Mouse (Mus musculus) neural tube, embryonic 11.5 days (tissue): ENCODE data around the gene Zdhhc7. TPM values are rescaled to one million over a fixed set of nuclear protein-coding genes. Genes with fewer than 3 reads are reported as not detected.
A peak's percentile ranks its signal among the peaks of the same experiment; 100 is the strongest.

Source experiments
- ATAC-seq: fragments of 200-750 bp; cut with Nextera tagmentation; 2 replicates; pipeline ENCODE4 v1.8.0; 2017; ENCODE audit warnings: moderate number of reproducible peaks, mild to moderate bottlenecking, moderate TSS enrichment, moderate library complexity; ENCODE audit not compliant: insufficient read depth, low FRiP score, low TSS enrichment
- DNase-seq: peaks from one replicate; pipeline ENCODE4 v3.0.0-alpha.2; 2015; ENCODE audit warnings: low spot score
- H3K27ac ChIP-seq: fragments of 300-500 bp; sonication (generic); 2 replicates; pipeline ENCODE4 v1.5.1; 2014; ENCODE audit warnings: low read depth, mild to moderate bottlenecking, low read length
- H3K27me3 ChIP-seq: fragments of 300-500 bp; sonication (generic); 2 replicates; pipeline ENCODE4 v1.6.1; 2014; ENCODE audit warnings: mild to moderate bottlenecking, low read length, mixed read lengths; ENCODE audit not compliant: control insufficient read depth, insufficient read depth
- H3K36me3 ChIP-seq: fragments of 300-500 bp; sonication (generic); 2 replicates; pipeline ENCODE4 v1.6.1; 2014; ENCODE audit warnings: mild to moderate bottlenecking, low read length, moderate library complexity, mixed read lengths; ENCODE audit not compliant: control insufficient read depth, insufficient read depth
- H3K4me1 ChIP-seq: fragments of 300-500 bp; sonication (generic); 2 replicates; pipeline ENCODE4 v1.6.1; 2014; ENCODE audit warnings: low read length, mixed read lengths; ENCODE audit not compliant: control insufficient read depth, insufficient read depth
- H3K4me2 ChIP-seq: fragments of 300-500 bp; sonication (generic); 2 replicates; pipeline ENCODE4 v1.6.1; 2014; ENCODE audit warnings: low read depth, mild to moderate bottlenecking, moderate library complexity
- H3K4me3 ChIP-seq: fragments of 300-500 bp; sonication (generic); 2 replicates; pipeline ENCODE4 v1.5.1; 2014; ENCODE audit warnings: low read depth, low read length
- H3K9ac ChIP-seq: fragments of 300-500 bp; sonication (generic); 2 replicates; pipeline ENCODE4 v1.6.1; 2014; ENCODE audit warnings: mild to moderate bottlenecking, low read length
- H3K9me3 ChIP-seq: fragments of 300-500 bp; sonication (generic); 2 replicates; pipeline ENCODE4 v1.6.1; 2016; ENCODE audit warnings: low read length; ENCODE audit not compliant: control insufficient read depth
- WGBS: fragments of 180-500 bp; shearing (Covaris S2); extraction: QIAGEN DNeasy Blood & Tissue Kit; methylation state at CpG from one replicate; pipeline ENCODE4 v1.1.7; 2014; 5-methylcytosine and 5-hydroxymethylcytosine counted together
- polyA plus RNA-seq: library from polyadenylated mRNA; unstranded; fragments of >200 nt; fragmentation: Nextera tagmentation; extraction: Ambion mirVana; gene quantifications from 2 replicates; pipeline ENCODE4 v1.2.1, GENCODE M21; 2014

Zdhhc7 gene
- polyA plus RNA-seq, 1 experiment from 2014 or later: 33.9 TPM

DNA sequence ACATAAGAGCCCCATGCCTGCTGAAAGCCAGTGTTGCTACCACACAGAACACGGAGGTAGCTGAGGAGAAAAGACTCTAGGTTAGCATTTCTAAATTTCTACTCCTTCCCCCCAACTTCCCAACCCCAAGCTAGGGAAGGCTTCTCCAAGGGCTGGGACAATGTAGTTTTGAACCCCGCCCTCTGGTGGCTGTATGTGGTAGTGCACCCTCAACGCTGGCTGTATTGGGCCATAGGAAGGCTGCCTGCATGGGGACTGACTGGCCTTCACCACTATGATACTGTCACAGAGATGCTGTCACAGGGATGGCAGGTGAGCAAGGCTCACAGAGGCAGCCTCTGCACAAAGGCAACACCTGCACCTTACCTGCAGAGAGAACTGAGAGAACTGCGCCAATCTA is 29.6 kb downstream of the Zdhhc7 start:
- Histone ChIP-seq H3K36me3 (no peaks in the 10 kb centered on the region), H3K27ac (no peak overlapping the region), H3K4me1 (no peaks in the 10 kb centered on the region), H3K27me3 (no peaks in the 10 kb centered on the region), H3K4me3 (no peak overlapping the region), H3K9me3 (no peaks in the 10 kb centered on the region), H3K9ac (no peak overlapping the region), H3K4me2 (no peak overlapping the region)
- no peak for ATAC-seq
- 25% methylated on average over 4 of the region's 4 CpGs for WGBS
- DNase-seq: peak; percentile 85

DNA sequence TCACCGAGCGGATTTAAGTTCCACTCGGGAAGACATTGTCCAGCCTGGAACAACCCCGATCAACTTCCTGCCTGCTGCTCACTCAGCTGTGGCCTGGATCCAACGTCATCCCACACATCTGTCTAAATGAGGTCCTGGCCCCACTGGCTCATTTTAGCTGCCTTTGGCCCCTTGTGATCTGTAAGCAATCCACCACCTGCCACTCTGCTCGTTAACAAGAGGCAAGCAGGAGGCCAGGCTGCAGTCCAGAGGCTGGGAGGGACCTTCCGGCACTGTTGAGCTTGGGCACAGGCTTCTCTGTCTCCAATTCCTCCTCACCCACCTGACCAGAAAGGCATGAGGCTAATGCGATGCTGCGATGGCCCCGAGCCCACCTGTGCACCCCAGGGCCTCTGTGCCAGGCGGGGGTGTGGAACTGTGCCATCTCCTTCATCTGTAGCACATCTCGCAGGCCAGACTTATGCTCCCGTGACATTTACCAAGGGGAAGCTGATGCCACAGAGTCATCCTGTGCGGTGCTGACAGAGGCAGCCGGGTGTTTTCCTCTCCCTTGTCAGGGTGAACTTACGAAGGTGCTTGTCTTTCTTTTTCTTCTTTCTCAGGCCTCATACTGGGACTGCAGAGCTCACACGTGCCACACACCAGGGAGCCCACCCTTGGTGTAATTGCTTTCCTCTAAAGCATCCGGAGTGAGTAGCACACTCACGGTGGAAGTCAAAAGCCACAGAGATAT is 33.2 kb downstream of the Zdhhc7 start:
- no peak for DNase-seq
- 58% methylated on average over 19 of the region's 19 CpGs for WGBS
- Histone ChIP-seq H3K4me2 (no peak overlapping the region), H3K36me3 (no peaks in the 10 kb centered on the region), H3K4me3 (no peak overlapping the region), H3K9ac (no peak overlapping the region), H3K27me3 (no peaks in the 10 kb centered on the region), H3K27ac (no peak overlapping the region), H3K9me3 (no peaks in the 10 kb centered on the region), H3K4me1 (no peaks in the 10 kb centered on the region)
- ATAC-seq: no peak

DNA sequence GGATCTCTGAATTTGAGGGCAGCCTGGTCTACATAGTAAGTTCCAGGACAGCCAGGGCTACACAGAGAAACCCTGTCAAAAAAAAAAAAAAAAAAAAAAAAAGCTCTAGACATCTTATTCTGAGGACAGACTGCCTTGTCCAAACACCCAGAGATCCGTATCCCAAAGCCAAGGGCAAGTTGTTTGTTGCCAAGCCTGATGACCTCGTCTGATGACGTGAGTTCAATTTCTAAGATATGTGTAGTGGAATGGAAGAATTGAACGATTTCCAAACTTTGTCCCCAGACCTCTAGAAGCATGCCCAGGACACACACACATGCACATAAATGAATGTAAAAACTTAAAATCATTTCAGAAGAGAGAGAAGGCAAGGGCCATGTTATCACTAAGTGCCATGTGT is 35.1 kb downstream of the Zdhhc7 start:
- no peaks in the 10 kb centered on the region for H3K4me1 ChIP-seq
- no peak overlapping the region for H3K27ac ChIP-seq
- H3K9me3 ChIP-seq: no peaks in the 10 kb centered on the region
- 88% methylated on average over 4 of the region's 4 CpGs for WGBS
- no peaks in the 10 kb centered on the region for H3K27me3 ChIP-seq
- no peak overlapping the region for H3K4me2 ChIP-seq
- no peak overlapping the region for H3K9ac ChIP-seq
- no peaks in the 10 kb centered on the region for H3K36me3 ChIP-seq
- ATAC-seq (no peak), DNase-seq (no peak)
- no peak overlapping the region for H3K4me3 ChIP-seq

- ATAC-seq (no peak), DNase-seq (no peak)
- H3K27ac ChIP-seq: no peak overlapping the region
- H3K4me3 ChIP-seq: no peak overlapping the region
- H3K4me2 ChIP-seq: no peak overlapping the region
- H3K9ac ChIP-seq: no peak overlapping the region
- no peaks in the 10 kb centered on the region for H3K27me3 ChIP-seq
- 89% methylated on average over 8 of the region's 8 CpGs for WGBS
- H3K4me1 ChIP-seq: no peaks in the 10 kb centered on the region
- no peaks in the 10 kb centered on the region for H3K9me3 ChIP-seq
- no peaks in the 10 kb centered on the region for H3K36me3 ChIP-seq
These were observed 35.7 kb downstream of the Zdhhc7 start for GRCm38 (mm10) chr8:120065611-120066010.

- no peaks in the 10 kb centered on the region for H3K36me3 ChIP-seq
- no peak overlapping the region for H3K27ac ChIP-seq
- H3K4me2 ChIP-seq: no peak overlapping the region
- DNase-seq: no peak
- no peaks in the 10 kb centered on the region for H3K27me3 ChIP-seq
- H3K9ac ChIP-seq: no peak overlapping the region
- H3K4me3 ChIP-seq: no peak overlapping the region
- ATAC-seq: no peak
- 97% methylated on average over 3 of the region's 3 CpGs for WGBS
- H3K4me1 ChIP-seq: no peaks in the 10 kb centered on the region
- no peaks in the 10 kb centered on the region for H3K9me3 ChIP-seq
These were observed 38.0 kb downstream of the Zdhhc7 start for GRCm38 (mm10) chr8:120063326-120063725.

DNA sequence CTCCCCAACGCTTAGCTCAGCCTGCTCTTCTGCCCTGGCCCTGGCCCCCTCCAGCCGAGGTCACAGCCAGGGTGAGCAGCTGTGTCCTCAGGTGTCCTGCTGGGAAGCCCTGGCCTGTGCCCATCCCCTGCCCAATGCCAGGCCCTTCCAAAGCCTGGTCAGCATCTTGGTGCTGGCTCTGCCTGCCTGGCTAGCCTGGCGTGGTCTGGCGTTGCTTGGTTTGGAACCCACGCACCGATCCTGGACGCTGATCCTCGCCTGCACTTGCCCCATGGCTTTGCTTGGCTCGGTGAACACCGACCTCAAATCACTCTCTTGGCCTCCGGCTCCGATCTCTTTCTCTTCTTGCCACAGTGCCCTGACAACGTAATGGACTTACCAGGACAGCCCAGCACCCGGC is 38.5 kb downstream of the Zdhhc7 start:
- Histone ChIP-seq H3K4me3 (no peak overlapping the region), H3K9ac (no peak overlapping the region), H3K9me3 (no peaks in the 10 kb centered on the region), H3K27ac (no peak overlapping the region), H3K27me3 (no peaks in the 10 kb centered on the region), H3K36me3 (no peaks in the 10 kb centered on the region), H3K4me1 (no peaks in the 10 kb centered on the region), H3K4me2 (no peak overlapping the region)
- ATAC-seq: no peak
- 89% methylated on average over 14 of the region's 14 CpGs for WGBS
- no peak for DNase-seq

DNA sequence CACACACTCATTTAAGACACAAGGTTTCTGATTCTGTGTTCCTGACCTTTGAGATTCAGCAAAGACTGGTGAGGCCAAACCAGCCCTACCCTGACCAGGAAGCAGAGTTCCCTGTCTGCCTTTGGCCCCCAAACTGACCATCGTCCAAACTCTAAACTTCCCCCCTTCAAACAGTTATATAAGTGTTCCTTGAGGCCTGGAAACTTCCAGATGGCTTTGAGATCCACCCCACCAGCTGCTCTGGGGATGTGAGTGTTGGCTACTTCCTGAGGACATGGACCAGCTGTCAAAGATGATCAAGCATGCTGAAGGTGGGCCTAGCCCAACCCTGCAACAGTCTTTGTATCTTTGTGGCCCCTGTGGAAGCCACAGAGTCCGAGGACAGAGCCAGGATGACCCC is 44.2 kb downstream of the Zdhhc7 start:
- ATAC-seq (no peak), DNase-seq (no peak)
- no peaks in the 10 kb centered on the region for H3K36me3 ChIP-seq
- WGBS: 68% methylated on average over 2 of the region's 2 CpGs
- H3K27me3 ChIP-seq: no peaks in the 10 kb centered on the region
- no peak overlapping the region for H3K27ac ChIP-seq
- no peaks in the 10 kb centered on the region for H3K9me3 ChIP-seq
- no peak overlapping the region for H3K4me3 ChIP-seq
- H3K4me1 ChIP-seq: no peaks in the 10 kb centered on the region
- no peak overlapping the region for H3K9ac ChIP-seq
- H3K4me2 ChIP-seq: no peak overlapping the region

- Histone ChIP-seq H3K4me3 (no peak overlapping the region), H3K36me3 (no peaks in the 10 kb centered on the region), H3K4me2 (no peak overlapping the region), H3K27ac (no peak overlapping the region), H3K4me1 (no peaks in the 10 kb centered on the region), H3K9ac (no peak overlapping the region), H3K9me3 (no peaks in the 10 kb centered on the region), H3K27me3 (no peaks in the 10 kb centered on the region)
- no peak for DNase-seq
- ATAC-seq: no peak
- WGBS: 78% methylated on average over 3 of the region's 3 CpGs
These were observed 46.4 kb downstream of the Zdhhc7 start for GRCm38 (mm10) chr8:120054833-120055232.

GRCm38 (mm10) chr8:120052318-120052717 is 49.0 kb downstream of the Zdhhc7 start:
- DNase-seq (no peak), ATAC-seq (no peak)
- 71% methylated on average over 8 of the region's 8 CpGs for WGBS
- H3K27me3 ChIP-seq: no peaks in the 10 kb centered on the region
- no peaks in the 10 kb centered on the region for H3K4me1 ChIP-seq
- no peak overlapping the region for H3K4me3 ChIP-seq
- no peak overlapping the region for H3K9ac ChIP-seq
- no peaks in the 10 kb centered on the region for H3K9me3 ChIP-seq
- no peaks in the 10 kb centered on the region for H3K36me3 ChIP-seq
- no peak overlapping the region for H3K4me2 ChIP-seq
- H3K27ac ChIP-seq: no peak overlapping the region
